Mouse (Mus musculus) thymus, postnatal 4 days (tissue): Measurements from ENCODE around the gene Pak6.

Experiments used
- DNase-seq: peaks from one replicate; pipeline ENCODE4 v3.0.0; 2021

Pak6 gene

DNA sequence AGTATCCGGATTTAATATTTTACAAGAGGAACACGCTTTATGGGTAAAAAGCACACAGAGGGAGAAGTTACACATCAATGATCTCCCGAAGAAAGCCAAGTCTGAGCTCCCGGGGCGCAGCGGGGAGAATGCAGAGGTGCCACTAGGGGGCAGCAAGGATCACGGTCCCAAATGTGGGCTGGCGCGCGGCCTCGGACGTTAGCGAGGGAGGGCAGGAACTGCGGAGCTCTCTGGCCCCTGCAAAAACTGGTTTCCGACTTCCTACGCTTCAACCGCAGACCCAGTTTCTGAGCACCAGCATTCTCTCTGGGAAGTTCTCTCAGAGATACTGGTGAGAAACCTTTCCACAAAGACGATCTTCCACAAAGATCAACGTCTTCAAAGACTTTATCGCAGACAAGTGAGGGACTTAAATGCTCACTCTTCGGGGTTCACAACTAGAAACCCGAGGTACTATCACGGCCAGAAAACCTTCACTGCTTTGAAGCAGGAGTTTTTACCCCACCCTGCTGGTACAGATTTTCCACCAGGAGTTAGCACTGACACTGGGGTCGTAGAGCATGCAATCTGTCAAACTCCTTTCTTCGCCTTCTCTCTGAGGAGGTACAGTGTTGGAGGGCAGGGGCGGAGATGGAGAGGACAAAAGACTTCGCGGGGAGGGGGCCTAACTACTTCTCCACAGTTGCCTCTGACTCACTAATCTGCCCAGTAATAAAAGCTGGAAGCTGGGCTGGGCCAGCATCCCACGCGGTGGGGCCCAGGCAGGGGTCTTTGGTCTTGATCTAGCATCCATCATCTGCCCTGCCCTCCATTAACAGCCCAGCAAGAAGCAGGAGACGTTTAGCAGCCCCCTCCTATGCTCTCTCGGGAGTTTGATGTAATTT is 37.3 kb downstream of the Pak6 start:
- DNase-seq = peak; percentile 91

DNA sequence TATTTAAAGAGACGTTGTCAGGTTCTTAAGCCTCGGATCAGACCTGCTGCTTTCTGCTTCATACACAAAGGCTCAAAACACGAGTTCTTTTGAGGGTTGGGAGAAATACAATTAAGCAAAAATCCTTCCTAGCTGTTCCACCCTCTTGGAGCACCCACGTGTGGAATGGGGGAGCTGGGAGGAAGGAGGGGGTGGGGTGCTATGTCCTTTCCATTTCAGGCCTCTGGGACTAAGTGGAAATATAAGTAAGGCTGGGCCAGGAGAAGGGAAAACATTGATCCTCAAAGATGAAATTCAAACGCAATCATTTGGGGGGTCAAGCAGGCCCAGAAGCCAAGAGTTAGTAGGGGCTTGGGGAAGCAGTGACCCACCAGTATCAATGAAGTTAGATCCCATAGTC is 38.1 kb downstream of the Pak6 start:
- no peak for DNase-seq

DNA sequence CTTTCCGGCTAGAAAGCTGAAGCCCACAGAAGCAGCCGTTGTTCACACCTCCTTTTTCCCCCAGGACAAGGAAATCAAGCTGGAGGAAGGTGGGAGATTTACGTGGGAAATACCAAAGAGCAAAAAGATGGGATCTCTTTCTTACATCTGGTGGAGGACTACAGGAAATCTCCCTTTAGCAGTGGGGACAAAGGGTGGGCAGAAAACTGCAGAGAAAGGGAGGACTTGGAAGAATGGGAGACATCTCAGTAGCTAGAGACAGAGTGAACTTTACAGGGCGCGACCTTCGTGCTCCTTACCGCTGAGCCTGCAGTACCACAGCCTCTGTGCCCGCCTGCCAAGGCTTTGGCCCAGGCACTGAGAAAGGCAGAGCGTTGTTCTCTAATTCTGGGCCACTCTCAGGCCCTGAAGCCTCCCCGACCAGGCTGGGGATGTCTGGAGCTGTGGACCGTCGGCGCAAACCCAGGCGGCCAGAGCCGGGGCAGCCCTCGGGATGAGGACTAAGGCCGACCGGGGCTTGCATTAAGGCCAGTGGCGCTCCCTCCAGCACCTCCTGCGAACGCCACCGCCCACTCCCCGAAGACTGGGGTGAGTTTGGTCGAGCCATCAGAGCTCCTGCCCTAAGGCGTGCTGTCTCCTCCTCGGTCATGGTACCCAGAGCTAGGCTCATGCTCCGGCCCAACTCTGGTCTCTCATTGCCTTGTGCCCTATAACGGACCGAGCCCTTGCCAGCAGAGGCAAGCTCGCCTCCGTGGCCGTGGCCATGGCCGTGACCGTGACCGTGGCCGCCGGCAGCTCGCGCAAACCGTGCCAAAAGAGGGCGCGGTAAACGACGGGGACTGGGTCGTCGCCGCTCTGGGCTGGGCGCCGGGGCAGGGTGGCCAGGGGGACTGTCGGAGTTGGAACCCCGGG is 39.1 kb downstream of the Pak6 start:
- DNase-seq = peak; percentile 33

DNA sequence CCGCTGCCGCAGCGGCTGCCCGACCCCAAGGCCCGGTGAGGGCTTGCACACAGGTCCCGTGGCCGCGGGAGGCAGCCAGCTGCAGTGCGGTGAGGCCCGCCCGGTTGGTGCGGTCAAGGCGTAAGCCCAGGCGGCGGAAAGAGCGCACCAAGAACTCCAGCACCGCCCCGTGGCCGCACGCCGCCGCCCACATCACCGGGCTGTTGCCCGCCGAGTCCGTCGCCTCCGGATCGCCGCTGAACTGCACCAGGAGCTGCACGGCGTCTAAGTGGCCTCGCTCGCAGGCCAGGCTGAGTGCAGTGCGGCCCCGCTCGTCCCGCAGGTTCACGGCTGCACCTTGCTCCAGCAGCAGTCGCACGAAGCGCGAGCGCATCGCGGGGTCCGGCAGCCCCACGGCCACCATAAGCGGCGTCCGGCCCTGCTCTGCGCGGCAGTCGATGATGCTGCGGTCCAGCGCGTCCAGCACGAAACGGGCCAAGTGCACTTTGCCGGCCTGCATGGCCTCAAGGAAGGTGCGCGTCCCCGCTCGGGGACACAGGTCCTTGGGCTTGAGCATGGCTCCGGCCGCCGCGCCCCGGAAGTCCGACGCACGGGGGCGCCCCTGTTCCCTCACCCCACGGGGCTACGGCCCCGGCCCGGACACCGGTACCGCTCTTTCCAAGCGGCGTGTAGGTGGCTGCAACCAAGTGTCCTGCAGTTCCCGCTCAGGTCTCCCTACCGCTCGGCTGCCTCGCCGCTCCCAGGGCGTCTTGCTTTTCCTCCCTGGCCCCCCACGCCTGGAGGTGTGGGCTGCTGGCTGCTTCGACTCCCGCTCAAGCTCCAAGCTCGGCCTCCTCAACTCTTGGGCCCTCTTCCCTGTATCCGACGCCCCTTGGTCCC is 40.0 kb downstream of the Pak6 start:
- peak; percentile 56 for DNase-seq

DNA sequence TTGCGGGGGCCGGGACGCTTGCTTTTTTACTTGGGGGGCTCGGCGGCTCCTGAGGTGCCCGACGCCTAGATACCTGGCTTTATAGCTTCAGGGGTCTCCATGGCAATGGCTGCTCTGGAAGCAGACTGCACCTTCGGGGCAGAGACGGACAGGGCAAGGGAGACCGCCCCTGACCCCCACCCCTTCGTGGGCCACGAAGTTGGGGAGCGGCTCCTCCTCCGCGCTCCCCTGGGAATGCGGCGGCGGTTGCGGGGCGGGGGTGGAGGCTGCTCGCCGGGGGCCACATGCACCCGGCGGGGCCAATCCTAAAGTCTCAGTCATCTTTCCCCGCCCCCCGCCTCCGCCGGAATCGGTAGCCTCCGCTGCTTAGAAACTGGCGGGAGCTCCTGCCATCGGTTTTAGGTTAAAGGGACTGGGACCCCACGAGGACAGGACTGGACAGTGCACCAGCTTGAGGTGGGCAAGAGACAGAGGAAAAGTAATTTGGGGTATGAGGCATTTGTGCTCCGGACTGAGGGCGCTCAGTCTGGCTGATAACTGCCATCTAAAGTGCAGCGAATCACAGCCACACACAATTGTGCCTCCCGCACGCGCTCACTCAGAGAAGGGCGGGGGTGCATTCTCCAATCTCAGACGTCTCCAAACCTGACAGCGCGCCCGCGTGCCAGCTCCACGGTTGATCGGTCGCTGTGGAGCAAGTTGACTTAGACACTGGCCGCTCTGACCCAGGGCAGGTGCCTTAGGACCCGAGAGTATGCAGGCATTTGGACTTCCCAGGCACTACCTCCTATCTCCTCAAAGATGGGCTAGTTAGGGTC is 41.0 kb downstream of the Pak6 start, which contains the start of gene Ankrd63:
Ankrd63 (minus strand) TSS at position 51 of the 818 bp plus-strand sequence.
- peak; percentile 66 for DNase-seq

DNA sequence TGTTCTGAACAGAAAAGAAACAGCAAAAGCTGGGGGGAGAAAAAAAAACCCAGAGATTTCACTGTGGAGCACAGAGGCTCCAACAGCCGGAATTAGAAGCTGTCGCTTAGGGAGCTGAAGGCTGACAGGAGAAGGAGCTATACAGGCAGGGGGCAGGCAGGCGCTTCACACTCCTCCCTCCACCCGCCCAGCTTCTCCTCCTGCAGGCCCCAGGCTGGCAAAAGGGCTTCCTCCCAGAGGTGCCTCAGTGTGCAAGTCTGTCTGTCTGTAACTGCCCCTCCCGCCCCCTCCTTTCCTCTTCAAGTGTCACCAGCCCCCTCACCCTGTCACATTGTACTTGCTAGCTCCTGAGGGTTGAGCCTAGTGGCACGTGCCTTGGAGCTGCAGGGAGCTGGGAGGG is 43.3 kb downstream of the Pak6 start:
- peak; percentile 38 for DNase-seq

DNA sequence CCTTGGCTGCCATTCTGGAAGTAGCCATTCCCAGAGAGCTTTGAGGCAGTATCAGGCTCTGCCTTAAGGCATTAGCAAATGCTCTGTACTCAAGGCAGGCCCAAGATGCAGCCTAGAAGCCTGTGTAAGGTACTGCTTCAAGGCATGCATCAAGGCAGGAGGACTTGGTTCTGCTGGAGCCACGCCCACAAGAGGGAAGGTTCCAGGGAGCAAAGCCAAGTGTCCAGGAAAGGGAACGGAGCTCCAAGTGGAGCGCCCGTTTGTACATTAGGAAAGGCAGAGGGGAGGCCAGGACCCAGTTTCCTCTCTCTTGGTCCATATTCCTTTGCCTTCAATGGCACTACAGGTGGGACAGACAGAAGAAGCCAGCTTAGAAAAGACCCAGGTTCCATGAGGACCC is 45.4 kb downstream of the Pak6 start:
- no peak for DNase-seq

DNA sequence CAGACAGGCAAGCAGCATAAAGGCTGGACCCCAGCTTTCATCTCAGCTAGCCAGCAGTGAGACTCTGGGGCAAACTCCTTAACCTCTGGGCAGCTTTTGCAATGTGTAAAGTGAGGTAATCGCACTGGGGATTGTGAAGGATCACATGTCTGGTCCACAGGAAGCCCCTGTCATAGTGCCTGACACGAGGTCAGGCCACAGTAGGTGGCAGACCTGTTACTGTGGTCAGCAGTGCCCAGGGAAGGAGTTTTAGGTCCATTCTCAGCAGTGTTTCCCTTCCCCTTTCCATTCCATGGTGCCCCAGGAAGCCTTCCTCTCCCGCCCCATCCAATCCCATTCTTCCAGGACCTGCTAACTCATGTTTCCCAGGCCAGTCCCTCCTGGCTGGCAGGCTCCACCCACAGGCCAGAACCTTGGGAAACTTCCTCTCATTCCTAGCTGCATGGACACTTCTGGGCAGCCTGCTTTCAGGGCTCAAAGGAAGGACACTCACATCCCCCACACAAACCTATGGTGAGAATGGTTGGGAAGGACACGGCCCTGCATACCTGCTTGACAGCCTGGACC is 46.6 kb downstream of the Pak6 start:
- DNase-seq = no peak

DNA sequence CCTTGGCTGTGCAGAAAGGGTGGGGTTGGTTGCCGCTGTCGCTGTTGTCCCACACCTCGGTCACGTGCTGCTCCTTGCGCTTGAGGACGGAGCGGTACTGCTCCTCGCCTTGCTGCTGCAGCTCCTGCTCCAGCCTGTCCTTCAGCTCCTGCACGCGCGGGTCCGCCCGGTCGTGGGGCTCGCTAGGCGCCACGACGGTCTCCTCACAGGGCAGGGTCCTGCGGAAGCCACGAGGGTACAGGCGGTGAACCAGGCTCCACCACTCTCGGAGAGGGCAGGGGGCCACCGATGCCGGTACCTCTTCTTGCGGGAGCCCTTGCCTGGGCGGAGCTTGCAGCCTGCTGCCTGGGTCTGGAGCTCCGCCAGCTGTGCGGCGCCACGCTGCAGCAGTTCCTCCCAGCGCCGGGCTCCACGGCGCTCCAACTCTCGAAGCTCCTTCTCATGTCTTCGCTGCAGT is 48.0 kb downstream of the Pak6 start:
- peak; percentile 68 for DNase-seq

DNA sequence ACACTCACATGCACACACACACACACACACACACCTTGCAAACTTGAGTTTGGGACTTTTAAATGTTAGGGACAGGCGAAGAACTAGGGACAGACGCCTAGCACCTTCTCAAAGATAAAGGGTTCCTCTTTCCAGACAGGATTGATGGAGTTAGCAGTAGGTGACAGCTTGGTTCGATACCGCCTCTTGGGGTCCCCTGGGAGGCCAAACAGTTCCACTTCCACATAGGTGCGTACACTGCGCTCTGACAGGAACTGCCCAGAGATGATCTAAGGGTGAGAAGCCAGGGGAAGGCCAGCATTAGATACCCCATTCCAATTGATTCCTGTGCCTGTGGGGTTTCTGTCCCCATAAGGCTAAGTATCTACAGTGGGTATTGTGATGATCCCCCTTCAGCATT is 50.5 kb downstream of the Pak6 start:
- no peak for DNase-seq

DNA sequence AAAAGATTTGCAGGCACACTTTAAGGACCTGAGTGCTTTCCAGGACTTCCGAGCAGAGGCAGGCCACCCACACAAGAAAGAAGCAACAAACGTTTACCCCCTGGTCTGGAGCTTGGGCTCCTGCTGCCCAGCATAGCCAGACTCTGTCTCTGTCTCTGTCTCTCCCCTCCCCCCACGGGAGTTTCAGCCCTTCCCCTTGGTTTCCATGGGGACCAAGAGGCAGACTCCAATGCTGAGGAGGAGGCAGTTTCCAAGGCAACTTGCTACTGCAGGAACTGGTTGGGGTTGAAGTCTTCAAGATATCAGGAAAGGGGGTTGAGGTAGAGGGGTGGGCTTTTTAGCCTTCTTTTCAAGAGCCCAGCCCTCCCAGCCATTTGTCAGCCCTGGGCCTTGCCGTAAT is 51.1 kb downstream of the Pak6 start:
- no peak for DNase-seq

DNA sequence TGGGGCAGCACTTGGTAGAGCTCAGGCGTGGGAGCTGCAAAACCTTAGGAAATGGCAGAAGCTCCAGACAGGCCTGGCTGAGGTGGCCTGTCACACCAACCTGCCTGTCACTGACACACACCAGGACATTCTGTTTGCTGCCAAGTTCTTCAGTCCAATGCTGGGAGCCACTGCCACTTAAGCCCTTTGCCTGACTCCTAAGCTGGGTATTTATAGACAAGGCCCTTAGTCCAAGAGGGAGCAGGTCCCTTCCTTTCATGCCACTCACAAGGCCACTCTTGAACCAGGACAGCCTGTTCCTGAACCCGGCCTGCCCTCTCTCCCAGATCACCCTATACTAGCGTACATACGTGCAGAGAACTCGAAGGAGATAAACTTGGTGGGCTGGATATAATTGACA is 53.6 kb downstream of the Pak6 start:
- DNase-seq = no peak

DNA sequence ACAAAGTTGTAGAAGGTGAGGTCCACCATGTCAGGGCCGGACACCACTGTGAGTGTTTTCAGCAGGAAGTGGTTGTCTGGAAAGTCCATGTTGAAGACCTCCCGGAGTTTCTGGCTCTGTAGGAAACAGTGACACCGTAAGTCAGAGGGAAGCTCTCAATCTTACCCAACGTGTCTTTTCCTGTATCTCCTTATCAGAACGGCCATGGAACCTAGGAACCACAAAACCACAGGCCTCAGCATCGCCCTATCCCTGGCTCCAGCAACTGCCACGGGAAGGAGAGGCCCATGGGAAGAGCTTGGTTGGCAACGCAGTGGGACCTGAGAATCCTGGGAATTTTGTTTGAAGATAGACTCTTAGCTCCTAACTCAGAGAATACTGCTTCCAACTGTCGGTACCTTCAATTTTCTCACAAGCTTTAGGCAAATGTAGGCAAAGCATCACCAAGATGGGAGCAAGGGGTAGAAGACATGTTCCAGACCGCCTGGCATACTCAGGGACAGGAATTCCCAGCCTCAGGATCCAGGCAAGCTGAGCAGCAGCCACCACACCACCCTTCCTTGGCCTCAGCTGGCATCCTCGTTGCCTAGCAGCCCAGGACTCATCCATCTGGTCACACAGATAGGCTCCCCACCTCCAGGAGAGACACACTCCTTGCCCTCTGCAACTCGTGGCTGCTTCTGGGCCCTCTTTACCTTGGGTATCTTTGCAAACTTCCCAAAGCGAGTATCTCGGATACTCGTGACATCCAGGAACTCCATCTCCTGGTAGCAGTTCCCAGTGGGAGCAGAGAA is 60.8 kb downstream of the Pak6 start:
- no peak for DNase-seq

DNA sequence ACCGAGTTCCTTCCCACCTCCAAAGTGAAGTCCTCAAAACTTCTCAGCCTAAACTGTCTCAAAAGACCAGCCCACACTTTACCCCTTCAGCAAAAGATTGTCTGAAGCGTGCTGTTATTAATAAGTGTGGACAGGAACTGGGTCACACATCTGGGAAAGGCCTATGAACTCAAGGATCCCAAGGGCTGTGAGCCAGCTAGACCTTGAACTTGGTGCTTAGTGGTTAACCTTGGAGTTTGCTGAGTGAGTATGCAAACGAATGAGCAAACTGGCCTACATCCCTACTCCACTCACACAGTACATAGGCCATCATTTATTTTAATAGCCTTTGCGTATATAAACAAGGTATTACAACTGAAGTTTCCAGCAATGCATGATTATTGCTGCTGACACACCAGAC is 62.4 kb downstream of the Pak6 start:
- DNase-seq = no peak

DNA sequence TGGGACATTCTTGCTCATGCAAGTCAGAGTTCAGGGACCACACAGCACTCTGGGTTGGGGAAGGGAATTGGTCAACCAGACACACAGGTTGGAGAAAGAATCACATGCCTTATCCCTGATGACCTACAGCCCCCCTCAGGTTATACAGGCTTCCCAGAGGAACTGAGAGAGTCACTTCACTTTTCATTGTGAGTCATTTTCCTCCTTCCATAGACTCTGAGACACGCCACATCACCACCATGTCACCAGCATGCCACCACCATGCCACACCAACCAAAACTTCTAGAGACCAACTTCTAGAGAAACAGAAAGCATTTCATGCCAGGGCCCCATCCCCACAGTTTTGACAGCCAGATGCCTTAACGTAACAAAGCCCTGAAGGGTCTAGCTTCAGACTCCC is 63.8 kb downstream of the Pak6 start:
- no peak for DNase-seq

DNA sequence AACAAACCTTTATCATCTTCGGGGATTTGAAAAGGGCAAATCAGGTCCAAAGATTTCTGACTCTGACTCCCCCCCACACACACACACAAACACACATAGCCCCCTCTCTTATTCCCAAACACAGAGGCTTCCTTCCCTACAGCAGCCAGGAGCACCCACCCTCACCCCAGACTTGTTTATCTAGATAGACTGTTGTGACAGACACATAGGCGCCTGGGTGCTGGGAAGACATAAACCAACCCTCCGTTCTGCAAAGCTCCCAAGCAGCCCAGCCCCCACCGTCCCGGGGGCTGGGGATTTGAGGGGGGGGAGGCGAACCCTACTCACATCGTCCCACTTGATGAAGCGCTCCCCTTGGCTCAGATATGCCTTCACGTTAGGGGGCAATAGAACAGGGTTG is 64.8 kb downstream of the Pak6 start:
- peak; percentile 56 for DNase-seq

DNA sequence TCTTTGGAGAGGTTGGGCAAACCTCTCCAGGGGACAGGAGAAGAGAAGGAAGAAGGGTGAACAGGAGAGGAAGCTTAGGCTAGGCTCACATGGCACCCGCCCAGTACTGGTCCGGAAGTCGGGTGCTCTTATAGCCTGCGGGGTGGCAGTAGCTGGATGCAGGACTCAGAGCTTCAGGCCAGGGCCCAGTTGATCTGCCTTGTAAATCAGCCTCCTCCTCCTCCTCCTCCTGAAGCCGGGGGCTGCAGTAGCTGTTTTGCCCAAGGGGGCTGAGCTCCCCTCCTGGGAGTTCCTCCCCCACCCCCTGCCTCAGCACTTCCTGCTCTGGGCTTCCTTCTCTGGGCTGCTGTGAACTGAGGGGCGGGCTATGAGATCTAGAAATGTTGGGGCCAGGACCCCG is 65.2 kb downstream of the Pak6 start, which contains the start of gene Plcb2:
Plcb2 (minus strand) TSS at position 102 of the 400 bp plus-strand sequence.
- DNase-seq = peak; percentile 78

DNA sequence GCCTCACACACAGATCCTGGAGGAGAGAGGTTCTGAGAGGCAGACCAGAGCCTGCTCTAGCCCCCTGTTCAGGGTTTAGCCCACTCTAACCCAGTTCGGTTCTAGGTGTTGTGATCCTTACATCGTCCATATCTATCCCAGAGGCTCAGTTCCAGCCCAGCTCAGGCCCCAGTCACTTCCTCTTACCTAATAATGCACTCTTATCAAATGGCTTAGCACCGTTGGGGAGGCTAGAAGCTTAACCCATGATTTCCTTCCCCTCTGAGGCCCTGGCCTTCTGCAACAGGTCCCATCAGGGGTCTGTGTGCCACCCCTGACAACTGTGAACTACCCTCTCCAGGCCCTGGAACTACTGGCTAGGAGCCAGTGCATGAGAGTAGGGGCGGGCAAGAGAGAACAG is 66.1 kb downstream of the Pak6 start:
- DNase-seq = no peak

DNA sequence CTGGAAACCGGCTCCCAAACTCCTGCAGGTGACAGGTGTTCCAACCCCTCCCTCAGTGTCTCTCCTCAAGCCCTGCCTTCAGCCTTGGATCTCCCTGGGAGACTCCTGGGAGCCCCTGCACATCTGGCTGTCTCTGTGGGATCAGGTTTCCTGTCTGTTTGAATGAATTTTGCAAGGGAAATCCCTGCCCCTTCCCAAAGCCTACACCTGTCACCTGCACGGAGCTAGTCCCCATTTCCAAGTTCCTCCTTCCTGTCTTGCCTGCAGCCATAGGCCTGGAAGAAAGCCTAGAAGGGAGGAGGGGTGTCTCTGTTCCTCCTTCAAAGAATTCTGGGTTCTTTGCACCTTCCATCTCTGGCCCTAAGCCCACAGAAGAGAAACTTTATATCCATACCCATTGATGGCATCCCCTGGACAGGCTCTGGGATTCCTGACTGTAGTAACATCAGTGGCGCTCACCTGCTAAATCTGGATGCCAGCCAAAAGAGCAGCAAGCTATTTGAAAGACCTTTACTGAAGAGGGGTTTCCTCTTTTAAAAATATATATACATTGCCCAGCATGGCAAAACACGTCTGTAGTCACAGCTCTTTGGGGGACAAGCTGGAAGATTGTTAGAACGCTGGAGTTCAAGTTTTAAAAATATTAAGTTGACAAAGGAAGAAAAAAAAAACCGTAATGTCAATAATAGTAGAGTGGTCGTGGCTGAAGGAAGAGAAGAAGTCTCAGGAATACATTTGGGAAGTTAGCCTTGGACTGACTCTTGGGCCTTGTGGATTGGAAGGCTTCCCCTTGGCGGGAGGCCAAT is 66.9 kb downstream of the Pak6 start:
- DNase-seq = no peak

DNA sequence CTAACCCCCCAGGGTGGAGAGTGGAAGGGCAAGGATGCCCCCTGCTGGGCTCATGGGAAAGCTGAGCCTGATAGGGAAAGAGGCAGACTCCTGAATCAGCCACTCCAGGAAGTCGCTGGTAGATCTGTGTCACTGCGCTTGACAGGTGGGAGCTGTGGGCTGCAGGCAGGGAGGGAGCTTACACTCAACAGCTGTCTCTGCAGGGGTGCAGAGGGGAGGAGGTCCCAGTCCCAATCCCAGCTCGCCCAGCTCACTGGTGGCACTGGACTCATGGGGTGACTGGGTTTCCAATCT is 67.5 kb downstream of the Pak6 start:
- DNase-seq = peak; percentile 81
